Mouse (Mus musculus): Measurements from ENCODE around the gene Zfp74. TPM values are rescaled to one million over a fixed set of nuclear protein-coding genes. Genes with fewer than 3 reads are reported as not detected.

Zfp74 gene
- total RNA-seq, 2 experiments from 2014 or later, result 7.3 to 11.4 TPM

Small RNAs within 50 kb of the gene (microRNA-seq; reads per million reads assigned to microRNA genes)
- 2.3 reads per million for gene Mir7668

Other genes starting within 250 kb of the Zfp74 start
- not detected for gene Catsperg2, start 227.1 kb downstream of the Zfp74 start, total RNA-seq (2021)
- gene Zfp84, start 185.5 kb downstream of the Zfp74 start, total RNA-seq (2021), result 10 to 100 TPM; 13.9 to 14.2 TPM
- 1 to 10 TPM; 3.0 to 4.8 TPM for gene Zfp30, start 170.1 kb downstream of the Zfp74 start, total RNA-seq (2021)
- 10 to 100 TPM; 12.9 to 19.8 TPM for gene Zfp790, start 138.0 kb downstream of the Zfp74 start, total RNA-seq (2021)
- gene Zfp940, start 100.4 kb downstream of the Zfp74 start, total RNA-seq (2021), result 1 to 10 TPM in 1 of 2 experiments, under 1 TPM in 1; 0.87 to 1.2 TPM
- gene Zfp420, start 94.1 kb downstream of the Zfp74 start, total RNA-seq (2021), result 1 to 10 TPM; 3.6 to 4.3 TPM
- gene Zfp27, start 47.5 kb downstream of the Zfp74 start, total RNA-seq (2021), result 10 to 100 TPM; 10.6 to 13.0 TPM
- gene Zfp383, start 45.9 kb downstream of the Zfp74 start, total RNA-seq (2021), result 1 to 10 TPM; 6.6 to 8.1 TPM
- 10 to 100 TPM; 17.0 to 19.8 TPM for gene Zfp568, start 29.9 kb upstream of the Zfp74 start, total RNA-seq (2021)
- gene Zfp14, start 97.3 kb upstream of the Zfp74 start, total RNA-seq (2021), result 1 to 10 TPM; 2.3 to 2.8 TPM
- 1 to 10 TPM; 1.4 to 2.2 TPM for gene Zfp82, start 118.8 kb upstream of the Zfp74 start, total RNA-seq (2021)
- gene Gm26920, start 136.3 kb upstream of the Zfp74 start, total RNA-seq (2021), result under 1 TPM; 0.63 to 0.73 TPM
- gene Zfp566, start 136.4 kb upstream of the Zfp74 start, total RNA-seq (2021), result 1 to 10 TPM; 1.8 to 2.2 TPM
- 10 to 100 TPM; 42.0 to 44.7 TPM for gene Zfp260, start 140.7 kb upstream of the Zfp74 start, total RNA-seq (2021)
- 1 to 10 TPM; 4.1 to 6.5 TPM for gene Zfp382, start 167.9 kb upstream of the Zfp74 start, total RNA-seq (2021)
- 10 to 100 TPM; 57.4 to 65.2 TPM for gene Zfp146, start 215.7 kb upstream of the Zfp74 start, total RNA-seq (2021)
- 1,000 to 10,000 TPM; 1,474 to 1,616 TPM for gene Cox7a1, start 230.1 kb upstream of the Zfp74 start, total RNA-seq (2021)
- gene Capns1, start 244.7 kb upstream of the Zfp74 start, total RNA-seq (2021), result 100 to 1,000 TPM; 444 to 475 TPM